Mouse (Mus musculus) CH12.LX (cell line): Measurements from ENCODE around the gene Tyms.

Source experiments
- BHLHE40 ChIP-seq: IDR thresholded peaks from 2 replicates; pipeline ENCODE4 v1.6.1; 2011; ENCODE audit warnings: mild to moderate bottlenecking, low read depth, low read length, improper control_type of control experiment
- CTCF ChIP-seq, 2 experiments: IDR thresholded peaks in 1 of 2; conservative IDR thresholded peaks in 1 of 2; 2 replicates each; pipeline ENCODE4 v1.5.1; 2011 to 2012; ENCODE audit warnings: low read depth in 2 of 2, low read length in 2 of 2, improper control_type of control experiment in 1 of 2, inconsistent platforms in 1 of 2, mild to moderate bottlenecking in 1 of 2, moderate library complexity in 1 of 2
- EP300 ChIP-seq: IDR thresholded peaks from 2 replicates; pipeline ENCODE4 v1.6.1; 2011; ENCODE audit warnings: low read length, improper control_type of control experiment
- MAZ ChIP-seq: IDR thresholded peaks from 2 replicates; pipeline ENCODE4 v1.6.1; 2012; ENCODE audit warnings: low read depth, mild to moderate bottlenecking, inconsistent platforms, low read length, improper control_type of control experiment, moderate library complexity
- MEF2A ChIP-seq: IDR thresholded peaks from 2 replicates; pipeline ENCODE4 v1.6.1; 2014; ENCODE audit warnings: low read depth, mild to moderate bottlenecking, inconsistent platforms, low read length, improper control_type of control experiment, borderline replicate concordance
- POLR2A ChIP-seq: IDR thresholded peaks from 2 replicates; pipeline ENCODE4 v1.6.1; 2011; ENCODE audit warnings: low read depth, mild to moderate bottlenecking, improper control_type of control experiment, low read length
- TBP ChIP-seq: conservative IDR thresholded peaks from 2 replicates; pipeline ENCODE4 v1.6.1; 2011; ENCODE audit warnings: low read depth, low read length, improper control_type of control experiment
- TCF12 ChIP-seq: IDR thresholded peaks from 2 replicates; pipeline ENCODE4 v1.6.1; 2014; ENCODE audit warnings: low read depth, mild to moderate bottlenecking, inconsistent platforms, low read length, improper control_type of control experiment
- UBTF ChIP-seq: IDR thresholded peaks from 2 replicates; pipeline ENCODE4 v1.6.1; 2012; ENCODE audit warnings: low read depth, mild to moderate bottlenecking, inconsistent platforms, low read length, improper control_type of control experiment, moderate library complexity
- USF1 ChIP-seq: IDR thresholded peaks from 2 replicates; pipeline ENCODE4 v1.6.1; 2014; ENCODE audit warnings: low read depth, mild to moderate bottlenecking, inconsistent platforms, low read length, improper control_type of control experiment
- ZMIZ1 ChIP-seq: IDR thresholded peaks from 2 replicates; pipeline ENCODE4 v1.6.1; 2012; ENCODE audit warnings: low read depth, mild to moderate bottlenecking, inconsistent platforms, low read length, improper control_type of control experiment
- ZNF384 ChIP-seq: IDR thresholded peaks from 2 replicates; pipeline ENCODE4 v1.6.1; 2012; ENCODE audit warnings: low read depth, low read length, improper control_type of control experiment, inconsistent platforms

DNA sequence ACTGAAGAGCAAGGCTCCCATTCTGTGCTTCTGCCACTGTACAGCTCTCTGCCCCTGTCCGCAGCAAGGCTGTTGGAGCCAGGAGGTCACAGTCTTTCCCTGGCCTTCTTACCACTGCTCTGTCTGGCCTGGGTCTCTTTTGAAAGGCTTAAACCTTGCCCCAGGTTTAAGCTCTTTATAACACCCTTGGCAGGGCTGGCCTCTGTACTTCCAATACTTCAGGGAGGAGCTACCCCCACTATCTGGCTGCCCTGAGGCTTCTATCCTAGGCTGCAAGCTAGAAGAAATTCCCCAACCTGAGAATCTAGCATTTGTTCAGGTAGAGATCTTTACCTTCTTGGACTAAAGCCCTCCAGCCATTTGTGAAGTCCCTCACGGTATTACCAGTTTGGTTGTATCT is 36.5 kb upstream of the Tyms start:
- TF ChIP-seq TCF12 (no peak), EP300 (no peak), CTCF (conservative IDR thresholded peaks at IDR 0.05 in 1 of 2, IDR thresholded peaks at IDR 0.05 in 1 of 2; ENCODE audit: low read depth in 2 of 2, low read length in 2 of 2) (no peak), MAZ (no peak), UBTF (no peak), USF1 (no peak), ZNF384 (no peak), MEF2A (no peak), BHLHE40 (no peak), POLR2A (no peak), ZMIZ1 (no peak), TBP (no peak)
